Mouse (Mus musculus) E14TG2a.4 (cell line): Measurements from ENCODE around the gene Rtn3.

Source experiments
- H3K27me3 ChIP-seq: 2 replicates; pipeline ENCODE4 v1.6.1; 2014; ENCODE audit warnings: low read length, control low read depth; ENCODE audit not compliant: insufficient read depth
- H3K36me3 ChIP-seq: 2 replicates; pipeline ENCODE4 v1.6.1; 2014; ENCODE audit warnings: low read length, control low read depth; ENCODE audit not compliant: insufficient read depth
- H3K4me1 ChIP-seq: replicated peaks from 2 replicates; pipeline ENCODE4 v1.6.1; 2014; ENCODE audit warnings: low read depth, low read length, control low read depth
- H3K4me3 ChIP-seq: replicated peaks from 2 replicates; pipeline ENCODE4 v1.5.1; 2014; ENCODE audit warnings: mild to moderate bottlenecking, low read length
- H3K9me3 ChIP-seq: 2 replicates; pipeline ENCODE4 v1.6.1; 2014; ENCODE audit warnings: low read length, control low read depth
- CTCF ChIP-seq: conservative IDR thresholded peaks from 2 replicates; pipeline ENCODE4 v1.5.1; 2014; ENCODE audit warnings: low read length
- NANOG ChIP-seq: IDR thresholded peaks from 2 replicates; pipeline ENCODE4 v1.6.1; 2014; ENCODE audit warnings: borderline replicate concordance, low read length, mixed read lengths
- POU5F1 ChIP-seq: IDR thresholded peaks from 2 replicates; pipeline ENCODE4 v1.6.1; 2014; ENCODE audit warnings: low read length, borderline replicate concordance

Rtn3 gene

DNA sequence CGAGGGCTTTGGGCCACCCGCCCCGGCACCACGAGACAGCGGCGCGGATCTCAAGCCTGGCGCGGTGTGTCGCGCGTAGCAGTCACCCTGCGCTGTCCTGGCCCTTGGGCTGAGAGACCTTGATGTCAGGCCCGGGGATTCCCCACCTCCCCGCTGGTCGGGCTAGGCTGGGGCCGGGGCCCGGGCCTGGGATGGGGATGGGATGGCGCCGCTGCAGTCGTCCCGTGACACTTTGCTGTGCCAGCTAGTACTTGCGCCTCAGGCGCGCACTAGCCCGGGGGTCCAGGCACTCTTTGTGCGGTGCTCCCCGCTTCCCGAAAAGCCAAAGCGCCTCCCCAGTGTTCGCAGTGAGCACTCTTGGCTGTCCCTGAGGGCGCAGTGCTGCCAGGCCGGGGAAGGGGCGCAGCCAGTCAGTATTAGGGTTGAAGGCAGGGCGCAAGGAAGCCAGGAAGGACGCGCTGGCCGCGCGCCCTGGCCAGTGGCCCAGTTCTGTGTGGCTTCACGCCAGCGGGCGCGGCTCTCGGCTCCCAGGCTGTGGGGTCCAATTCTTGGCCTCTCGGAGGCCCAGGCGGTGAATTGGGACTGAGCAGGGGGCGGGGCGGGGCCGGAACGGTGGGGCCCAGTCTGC lies 59.9 kb downstream of the Rtn3 start:
- Histone ChIP-seq H3K4me3 (peak overlapping the region; percentile 77), H3K36me3 (peaks cover 65% of the 10 kb centered on the region), H3K4me1 (peaks cover 74% of the 10 kb centered on the region), H3K27me3 (peaks cover 59% of the 10 kb centered on the region), H3K9me3 (no peaks in the 10 kb centered on the region)
- no peak for TF ChIP-seq POU5F1
- no peak for TF ChIP-seq CTCF
- no peak for TF ChIP-seq NANOG

DNA sequence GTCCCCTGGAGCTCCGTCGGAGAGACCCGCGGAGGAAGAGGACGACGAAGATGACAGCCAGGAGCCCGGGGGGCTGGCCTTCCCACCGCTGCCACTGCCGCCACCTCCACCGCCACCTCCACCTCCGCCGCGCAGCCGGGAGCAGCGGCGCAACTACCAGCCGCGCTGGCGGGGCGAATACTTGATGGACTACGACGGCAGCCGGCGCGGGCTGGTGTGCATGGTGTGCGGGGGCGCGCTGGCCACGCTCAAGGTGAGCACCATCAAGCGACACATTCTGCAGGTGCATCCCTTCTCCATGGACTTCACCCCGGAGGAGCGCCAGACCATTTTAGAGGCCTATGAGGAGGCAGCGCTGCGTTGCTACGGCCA lies 60.4 kb downstream of the Rtn3 start:
- peaks cover 75% of the 10 kb centered on the region for H3K4me1 ChIP-seq

GRCm38 (mm10) chr19:7421602-7422591 lies 61.2 kb downstream of the Rtn3 start:
- H3K4me3 ChIP-seq = peak overlapping the region; percentile 77
- H3K36me3 ChIP-seq = peaks cover 53% of the 10 kb centered on the region
- H3K9me3 ChIP-seq = no peaks in the 10 kb centered on the region
- peaks cover 72% of the 10 kb centered on the region for H3K4me1 ChIP-seq
- peaks cover 60% of the 10 kb centered on the region for H3K27me3 ChIP-seq
- TF ChIP-seq POU5F1 (no peak), NANOG (no peak), CTCF (no peak)

More for the DNA sequence above, 60.4 kb downstream of the Rtn3 start:
- TF ChIP-seq POU5F1 (no peak), CTCF (no peak), NANOG (no peak)
- Histone ChIP-seq H3K4me3 (peak overlapping the region; percentile 77), H3K9me3 (no peaks in the 10 kb centered on the region), H3K27me3 (peaks cover 60% of the 10 kb centered on the region), H3K36me3 (peaks cover 60% of the 10 kb centered on the region)

GRCm38 (mm10) chr19:7420841-7421601 lies 62.1 kb downstream of the Rtn3 start:
- peak overlapping the region; percentile 77 for H3K4me3 ChIP-seq
- peaks cover 79% of the 10 kb centered on the region for H3K4me1 ChIP-seq
- peaks cover 68% of the 10 kb centered on the region for H3K27me3 ChIP-seq
- no peaks in the 10 kb centered on the region for H3K9me3 ChIP-seq
- no peak for TF ChIP-seq NANOG
- TF ChIP-seq CTCF = no peak
- no peak for TF ChIP-seq POU5F1
- H3K36me3 ChIP-seq = peaks cover 44% of the 10 kb centered on the region

DNA sequence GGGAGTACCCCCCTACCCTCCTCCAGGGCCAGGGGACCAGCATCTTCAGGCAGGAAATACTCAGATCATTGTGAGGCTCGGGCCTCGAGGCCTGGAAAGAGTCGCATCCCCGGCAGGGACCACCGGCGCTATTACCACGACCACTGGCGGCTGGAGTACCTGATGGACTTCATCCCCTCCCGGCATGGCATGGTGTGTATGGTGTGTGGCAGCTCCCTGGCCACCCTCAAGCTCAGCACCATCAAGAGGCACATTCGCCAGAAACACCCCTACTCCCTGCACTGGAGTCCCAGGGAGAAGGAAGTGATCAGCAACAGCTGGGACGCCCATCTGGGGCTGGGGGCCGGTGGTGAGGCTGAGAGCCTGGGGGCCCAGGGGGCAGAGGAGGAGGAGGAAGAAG lies 63.0 kb downstream of the Rtn3 start:
- peaks cover 77% of the 10 kb centered on the region for H3K27me3 ChIP-seq
- H3K4me3 ChIP-seq = peak overlapping the region; percentile 77; the same call in 1 of the 2 replicates
- TF ChIP-seq NANOG (no peak), POU5F1 (no peak), CTCF (no peak)
- peaks cover 82% of the 10 kb centered on the region for H3K4me1 ChIP-seq
- H3K9me3 ChIP-seq = no peaks in the 10 kb centered on the region
- peaks cover 37% of the 10 kb centered on the region for H3K36me3 ChIP-seq

DNA sequence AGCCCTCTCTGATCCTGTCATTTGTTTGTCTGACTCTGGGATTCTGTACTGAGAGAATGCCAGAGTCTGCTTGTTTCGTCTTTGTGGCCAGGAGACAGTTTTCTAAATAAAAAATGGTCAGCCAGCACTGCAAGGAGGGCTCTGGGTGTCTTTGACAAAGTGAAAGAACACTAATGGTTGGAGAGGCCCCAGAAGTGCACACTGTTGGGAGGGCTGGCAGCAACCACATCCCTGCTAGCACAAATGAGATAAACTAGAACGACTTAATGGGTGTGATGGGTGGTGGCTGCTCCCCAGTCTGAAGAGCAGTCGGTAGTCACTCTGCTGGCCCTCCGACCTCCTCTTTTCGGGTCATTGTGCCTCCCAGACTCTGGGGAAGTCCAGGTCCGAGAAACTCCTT lies 63.9 kb downstream of the Rtn3 start:
- TF ChIP-seq NANOG (no peak), CTCF (no peak), POU5F1 (no peak)

GRCm38 (mm10) chr19:7417911-7418849 lies 64.9 kb downstream of the Rtn3 start:
- H3K9me3 ChIP-seq = no peaks in the 10 kb centered on the region
- peaks cover 22% of the 10 kb centered on the region for H3K36me3 ChIP-seq
- TF ChIP-seq POU5F1 = no peak
- no peak for TF ChIP-seq NANOG
- no peak for TF ChIP-seq CTCF
- H3K4me1 ChIP-seq = peaks cover 62% of the 10 kb centered on the region
- H3K27me3 ChIP-seq = peaks cover 70% of the 10 kb centered on the region
- H3K4me3 ChIP-seq = peak overlapping the region; percentile 98

More for the DNA sequence above, 63.9 kb downstream of the Rtn3 start:
- peak overlapping the region; percentile 98 for H3K4me3 ChIP-seq
- peaks cover 72% of the 10 kb centered on the region for H3K4me1 ChIP-seq
- peaks cover 75% of the 10 kb centered on the region for H3K27me3 ChIP-seq
- peaks cover 28% of the 10 kb centered on the region for H3K36me3 ChIP-seq
- H3K9me3 ChIP-seq = no peaks in the 10 kb centered on the region
